Mouse (Mus musculus) cerebellum, adult 2 months (tissue): Measurements from ENCODE around the gene Rab20. TPM values are rescaled to one million over a fixed set of nuclear protein-coding genes. Genes with fewer than 3 reads are reported as not detected.

Experiments
- DNase-seq, 2 experiments: peaks; one replicate each; pipeline ENCODE4 v3.0.0; 2021
- H3K27ac ChIP-seq: fragments of 200-500 bp; 2 replicates; pipeline ENCODE4 v1.5.1; 2012; ENCODE audit warnings: low read length, control low read depth, inconsistent platforms; ENCODE audit not compliant: insufficient read depth
- H3K27me3 ChIP-seq: fragments of 200-500 bp; 2 replicates; pipeline ENCODE4 v1.6.1; 2012; ENCODE audit warnings: inconsistent platforms, mild to moderate bottlenecking, low read length, moderate library complexity; ENCODE audit not compliant: control insufficient read depth, insufficient read depth
- H3K4me1 ChIP-seq: fragments of 200-500 bp; 2 replicates; pipeline ENCODE4 v1.6.1; 2011; ENCODE audit warnings: low read length; ENCODE audit not compliant: control insufficient read depth, insufficient read depth
- H3K4me3 ChIP-seq: fragments of 200-500 bp; replicated peaks from 2 replicates; pipeline ENCODE3; 2011; ENCODE audit warnings: mild to moderate bottlenecking, low read depth, low read length, control low read depth; ENCODE audit not compliant: insufficient read depth
- CTCF ChIP-seq: fragments of 200-500 bp; IDR thresholded peaks from 2 replicates; pipeline ENCODE4 v1.5.1; 2011; ENCODE audit warnings: low read depth, mild to moderate bottlenecking, control low read depth, low read length, moderate library complexity, borderline replicate concordance; ENCODE audit not compliant: insufficient read depth
- POLR2A ChIP-seq: fragments of 200-500 bp; IDR thresholded peaks from 2 replicates; pipeline ENCODE4 v1.6.1; 2011; ENCODE audit warnings: low read length, control low read depth, borderline replicate concordance; ENCODE audit not compliant: insufficient read depth
- WGBS: fragments of 180-500 bp; shearing (Covaris S2); methylation state at CpG from one replicate; pipeline ENCODE4 v1.1.7; 2018; 5-methylcytosine and 5-hydroxymethylcytosine counted together
- polyA plus RNA-seq: library from polyadenylated mRNA; depleted of rRNA; stranded (reverse); fragments of >200 nt; gene quantifications from 2 replicates; pipeline ENCODE4 v1.2.3, GENCODE M21; 2012

Gene Rab20
- polyA plus RNA-seq, 1 experiment, result 0.62 TPM

- WGBS, result 52% methylated on average over 2 of the region's 2 CpGs
- Histone ChIP-seq H3K4me1 (peaks cover 3% of the 10 kb centered on the region), H3K27ac (no peak overlapping the region), H3K4me3 (no peak overlapping the region), H3K27me3 (no peaks in the 10 kb centered on the region)
- TF ChIP-seq CTCF (no peak), POLR2A (no peak)
- no peak for DNase-seq
Observed at GRCm38 (mm10) chr8:11460934-11461333, 17.6 kb downstream of the Rab20 start.

GRCm38 (mm10) chr8:11459016-11459415, 19.5 kb downstream of the Rab20 start:
- DNase-seq, result no peak
- 65% methylated on average over 5 of the region's 5 CpGs for WGBS
- Histone ChIP-seq H3K27ac (no peak overlapping the region), H3K27me3 (no peaks in the 10 kb centered on the region), H3K4me3 (no peak overlapping the region), H3K4me1 (peaks cover 3% of the 10 kb centered on the region)
- no peak for TF ChIP-seq POLR2A
- no peak for TF ChIP-seq CTCF

DNA sequence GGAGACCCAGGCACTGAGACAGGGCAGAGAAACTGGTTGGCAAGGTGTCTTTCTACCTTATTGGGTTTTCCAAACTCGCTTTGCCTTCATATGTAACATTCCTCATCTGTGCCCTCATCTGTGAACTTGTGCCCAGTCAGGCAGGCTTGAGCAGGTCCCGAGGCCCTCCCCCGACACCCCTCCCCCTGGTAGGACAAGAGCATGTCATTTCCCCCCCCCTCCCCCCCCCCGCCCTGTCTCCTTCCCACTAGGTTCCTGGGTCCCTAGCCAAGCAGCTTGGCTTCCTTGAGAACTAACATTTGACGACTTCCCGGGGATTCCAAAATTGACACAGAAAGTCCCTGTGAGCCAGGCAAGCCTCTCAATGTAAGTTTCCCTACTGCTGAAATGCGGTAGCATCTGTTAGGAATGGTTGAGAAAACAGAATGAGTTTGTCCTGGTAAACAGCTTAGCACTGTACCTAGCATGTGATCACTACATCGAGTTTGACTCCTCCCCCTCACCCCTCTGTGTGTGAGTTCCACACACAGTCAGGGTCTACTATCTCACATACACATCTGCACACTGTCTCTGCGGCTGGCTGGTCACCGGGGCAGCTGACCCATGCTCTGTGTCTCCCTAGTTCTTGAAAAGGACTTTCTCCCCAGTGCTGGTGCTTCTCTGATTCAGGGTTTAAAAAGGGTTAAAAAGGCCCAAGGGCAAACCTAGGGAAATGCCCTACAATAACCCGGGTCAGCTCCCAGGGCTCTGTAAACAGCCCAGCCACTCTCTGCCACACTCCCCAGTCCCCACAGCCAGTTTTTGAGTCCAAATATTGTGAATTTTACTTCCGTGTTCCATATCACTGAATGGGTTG, 20.3 kb downstream of the Rab20 start:
- 26% methylated on average over 12 of the region's 12 CpGs for WGBS
- no peaks in the 10 kb centered on the region for H3K27me3 ChIP-seq
- no peak for TF ChIP-seq CTCF
- no peak for TF ChIP-seq POLR2A
- no peak for DNase-seq
- H3K4me1 ChIP-seq, result peaks cover 3% of the 10 kb centered on the region
- H3K27ac ChIP-seq, result no peak overlapping the region
- H3K4me3 ChIP-seq, result no peak overlapping the region

GRCm38 (mm10) chr8:11457278-11457677, 21.2 kb downstream of the Rab20 start:
- Histone ChIP-seq H3K4me3 (no peak overlapping the region), H3K4me1 (peaks cover 3% of the 10 kb centered on the region), H3K27me3 (no peaks in the 10 kb centered on the region), H3K27ac (no peak overlapping the region)
- 85% methylated on average over 3 of the region's 3 CpGs for WGBS
- no peak for TF ChIP-seq POLR2A
- TF ChIP-seq CTCF, result no peak
- no peak for DNase-seq

DNA sequence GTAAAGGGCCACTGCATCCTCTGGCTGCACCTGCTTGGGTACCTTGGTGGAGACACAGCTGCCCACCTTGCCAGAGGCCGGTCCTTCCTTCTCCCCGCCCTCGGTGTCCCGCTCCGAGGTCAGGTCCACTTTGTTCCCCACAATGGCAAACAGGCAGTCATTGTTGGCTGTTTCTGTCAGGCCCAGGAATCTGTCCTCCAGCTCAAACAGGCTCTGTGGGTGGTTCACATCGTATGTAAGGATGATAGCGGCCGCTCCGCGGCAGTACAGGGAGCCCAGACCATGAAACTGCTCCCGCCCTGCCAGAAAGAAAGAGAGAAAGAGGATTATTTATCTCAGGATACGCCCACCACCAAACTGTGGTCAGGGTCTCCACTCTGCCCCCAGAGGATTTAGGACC, 24.3 kb downstream of the Rab20 start:
- no peaks in the 10 kb centered on the region for H3K27me3 ChIP-seq
- no peak overlapping the region for H3K27ac ChIP-seq
- WGBS, result 44% methylated on average over 12 of the region's 12 CpGs
- peaks cover 3% of the 10 kb centered on the region for H3K4me1 ChIP-seq
- no peak for TF ChIP-seq POLR2A
- no peak for TF ChIP-seq CTCF
- no peak for DNase-seq
- H3K4me3 ChIP-seq, result no peak overlapping the region

GRCm38 (mm10) chr8:11452974-11453373, 25.5 kb downstream of the Rab20 start:
- Histone ChIP-seq H3K27ac (no peak overlapping the region), H3K27me3 (no peaks in the 10 kb centered on the region), H3K4me1 (peaks cover 3% of the 10 kb centered on the region), H3K4me3 (no peak overlapping the region)
- TF ChIP-seq POLR2A (no peak), CTCF (no peak)
- whole genome bisulfite sequencing, result 30% methylated on average over 4 of the region's 4 CpGs
- no peak for DNase-seq

DNA sequence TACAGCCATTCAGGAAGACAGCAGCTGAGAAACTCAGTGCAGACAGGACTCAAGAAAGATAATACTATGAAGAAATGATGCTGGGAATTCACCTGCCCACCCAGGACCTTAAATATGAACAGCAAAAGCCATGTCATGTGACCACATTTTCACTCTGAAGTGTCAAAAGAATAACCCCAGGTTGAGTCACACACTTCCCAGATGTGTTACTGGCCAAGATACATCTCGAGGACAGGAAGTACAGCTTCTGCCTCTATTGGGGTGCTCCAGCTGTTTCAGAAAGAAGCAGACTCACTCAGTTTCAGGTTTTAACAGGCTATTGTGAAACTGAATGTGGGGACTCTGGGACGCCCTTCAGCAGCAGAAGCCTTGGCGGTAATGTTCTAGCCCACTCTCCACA, 26.0 kb downstream of the Rab20 start:
- Histone ChIP-seq H3K4me1 (no peaks in the 10 kb centered on the region; the same call in 1 of the 2 replicates), H3K4me3 (no peak overlapping the region), H3K27ac (no peak overlapping the region), H3K27me3 (no peaks in the 10 kb centered on the region)
- no peak for DNase-seq
- TF ChIP-seq CTCF (no peak), POLR2A (no peak)
- 59% methylated on average over 3 of the region's 3 CpGs for WGBS

GRCm38 (mm10) chr8:11452152-11452551, 26.4 kb downstream of the Rab20 start:
- H3K4me1 ChIP-seq, result no peaks in the 10 kb centered on the region; the same call in 1 of the 2 replicates
- H3K4me3 ChIP-seq, result no peak overlapping the region
- DNase-seq, result no peak
- WGBS, result 92% methylated on average over 1 of the region's 1 CpGs
- no peaks in the 10 kb centered on the region for H3K27me3 ChIP-seq
- no peak for TF ChIP-seq POLR2A
- no peak for TF ChIP-seq CTCF
- H3K27ac ChIP-seq, result no peak overlapping the region
